Mouse (Mus musculus) splenic B cell, adult 2 months (primary cell): ENCODE results near the gene Gm6526.
"Not testable (repeated sequence)": the region's sequence is repeated elsewhere in the genome, so short reads cannot be mapped to it uniquely, and the experiment has no call there.

Experiments used
- DNase-seq: peaks from one replicate; pipeline ENCODE4 v3.0.0-alpha.2; 2011; ENCODE audit warnings: low read depth, low spot score
- H3K27me3 ChIP-seq: 2 replicates; pipeline ENCODE4 v1.6.1; 2012; ENCODE audit warnings: mild to moderate bottlenecking, low read length, moderate library complexity, mixed read lengths; ENCODE audit not compliant: control insufficient read depth, poor library complexity, insufficient read depth, severe bottlenecking
- H3K36me3 ChIP-seq: 2 replicates; pipeline ENCODE4 v1.6.1; 2012; ENCODE audit warnings: mild to moderate bottlenecking, low read length, moderate library complexity, mixed read lengths; ENCODE audit not compliant: control insufficient read depth, poor library complexity, insufficient read depth, severe bottlenecking

Gm6526 gene

GRCm38 (mm10) chr14:43747566-43747965 lies at the start of gene Gm6526:
TSS of gene Gm6526 (plus strand) at chr14:43747866.
- not testable (repeated sequence) for DNase-seq, H3K27me3 ChIP-seq

GRCm38 (mm10) chr14:43727385-43727784 lies 20.3 kb upstream of the Gm6526 start, which contains the start of gene Gm16506:
TSS of gene Gm16506 (minus strand) at chr14:43727485.
- H3K36me3 ChIP-seq, DNase-seq, H3K27me3 ChIP-seq: not testable (repeated sequence)

More at GRCm38 (mm10) chr14:43747566-43747965, at the start of gene Gm6526:
- H3K36me3 ChIP-seq = not testable (repeated sequence)

DNA sequence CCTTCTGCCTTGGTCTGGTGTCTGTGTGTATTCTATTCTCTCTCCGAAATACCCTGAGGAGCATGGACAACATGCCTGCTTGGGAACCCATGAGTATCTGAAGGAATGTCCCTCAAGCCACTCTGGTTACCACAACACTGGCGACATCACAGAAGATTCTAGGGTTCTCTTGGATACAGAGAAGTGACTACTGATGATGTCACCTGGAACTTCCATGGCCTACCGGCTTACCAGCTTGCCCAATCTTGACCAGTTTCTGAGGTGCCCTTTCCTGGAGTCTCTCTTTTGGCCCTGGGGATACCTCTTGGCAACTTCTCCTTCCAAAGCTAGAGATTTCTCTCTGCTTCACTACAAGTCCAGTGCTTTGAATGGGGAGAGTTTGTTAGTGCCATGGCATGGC lies 37.0 kb downstream of the Gm6526 start, which contains the start of gene Gm8180:
TSS of gene Gm8180 (minus strand) at position 101 of the 400 bp plus-strand sequence.
- not testable (repeated sequence) for H3K27me3 ChIP-seq, H3K36me3 ChIP-seq, DNase-seq

- H3K27me3 ChIP-seq, H3K36me3 ChIP-seq, DNase-seq: not testable (repeated sequence)
Observed at GRCm38 (mm10) chr14:43793811-43794210, 46.1 kb downstream of the Gm6526 start.

DNA sequence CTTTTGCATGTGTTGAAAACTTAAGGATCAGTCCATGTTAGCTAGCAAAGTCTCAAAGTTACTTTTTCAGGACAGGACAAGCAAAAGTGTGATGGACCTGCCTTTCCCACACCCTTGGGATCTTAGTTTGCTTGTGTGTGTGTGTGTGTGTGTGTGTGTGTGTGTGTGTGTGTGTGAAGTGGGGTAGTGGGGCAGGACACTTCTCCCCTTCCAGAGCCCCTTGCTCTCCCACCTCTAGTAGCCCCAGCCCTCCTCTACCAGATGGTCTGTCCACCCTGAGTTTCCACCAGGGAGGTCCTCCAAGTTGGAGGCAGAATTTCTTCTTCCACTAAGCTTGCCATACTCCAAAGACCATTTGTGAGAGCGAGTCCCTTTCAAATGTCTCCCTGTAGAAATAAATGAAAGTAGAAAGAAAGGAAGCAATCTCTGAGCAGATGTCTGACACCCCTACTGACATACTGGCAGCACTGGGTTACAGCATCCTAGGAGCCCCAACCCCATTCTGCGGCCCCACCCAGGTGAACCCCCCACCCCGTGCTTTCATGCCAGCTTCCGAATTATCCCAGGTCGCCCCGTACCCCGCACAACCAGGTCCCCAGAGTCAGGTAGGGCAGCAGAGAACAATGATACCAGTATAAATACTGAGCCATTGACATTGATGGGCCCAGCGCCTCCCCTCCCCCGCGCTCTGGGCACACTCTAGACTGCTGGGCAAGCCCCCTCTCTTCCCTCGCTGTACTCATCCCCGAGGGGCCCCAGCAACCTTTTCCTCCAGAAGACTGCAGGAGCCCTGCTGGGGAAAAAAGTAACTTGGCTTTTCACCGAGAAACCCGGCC lies 48.6 kb downstream of the Gm6526 start:
- H3K27me3 ChIP-seq = no peaks in the 10 kb centered on the region
- H3K36me3 ChIP-seq = no peaks in the 10 kb centered on the region
- DNase-seq = no peak

GRCm38 (mm10) chr14:43796905-43797470 lies 49.3 kb downstream of the Gm6526 start:
- not testable (repeated sequence) for H3K27me3 ChIP-seq, DNase-seq, H3K36me3 ChIP-seq

DNA sequence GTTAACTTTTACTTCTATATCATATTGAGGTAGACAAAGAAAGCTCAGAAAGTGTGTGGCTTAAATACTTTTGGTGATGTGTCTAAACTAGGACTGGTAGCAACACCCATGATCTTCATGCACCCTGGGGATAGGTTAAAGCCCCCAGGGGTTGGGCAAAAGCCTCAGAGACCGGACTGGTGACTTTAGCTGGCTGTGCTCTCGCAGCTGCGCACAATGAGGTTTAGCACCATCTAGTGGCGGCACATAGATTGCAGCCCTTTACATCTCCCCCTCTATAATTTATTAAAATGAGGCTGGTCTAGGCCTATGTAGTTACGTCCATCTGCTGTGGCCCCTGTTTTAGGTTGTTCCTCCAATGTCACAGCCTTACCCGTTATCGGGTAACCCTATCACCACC lies 56.8 kb downstream of the Gm6526 start:
- H3K36me3 ChIP-seq, H3K27me3 ChIP-seq, DNase-seq: not testable (repeated sequence)
